Mouse (Mus musculus): Measurements from ENCODE around the gene Lyrm9. TPM values are rescaled to one million over a fixed set of nuclear protein-coding genes. Genes with fewer than 3 reads are reported as not detected.

Lyrm9 gene
- polyA plus RNA-seq, 1 experiment from 2014 or later = 20.4 TPM

DNA sequence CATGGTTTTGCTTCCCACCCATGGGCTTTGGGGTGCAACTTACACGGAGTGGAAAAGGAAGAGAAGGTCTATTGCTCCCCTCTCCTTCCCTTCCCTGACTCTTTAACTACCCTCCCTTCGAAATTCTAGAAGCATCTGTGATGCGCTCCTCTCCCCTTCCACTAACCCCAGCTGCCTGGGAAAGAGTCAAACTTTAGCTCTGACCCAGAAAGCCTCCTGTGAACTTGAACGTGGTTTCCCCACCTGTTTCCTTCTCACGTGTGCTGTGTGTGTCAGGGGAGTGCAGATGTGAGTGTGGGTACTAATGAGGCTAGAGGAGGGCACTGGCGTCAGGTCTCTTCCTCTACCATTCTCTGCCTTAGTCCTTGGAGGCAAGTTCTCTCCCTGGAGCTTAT lies 25.5 kb downstream of the Lyrm9 start:
- H3K9me3 ChIP-seq (ENCODE audit: control insufficient read depth) = no peaks in the 10 kb centered on the region
- H3K4me2 ChIP-seq (replicated peaks; ENCODE audit: low read depth) = no peak overlapping the region
- no peak for TF ChIP-seq CTCF (IDR thresholded peaks at IDR 0.05; ENCODE audit: low read depth)
- 51% methylated on average over 6 of the region's 6 CpGs for WGBS
- no peaks in the 10 kb centered on the region for H3K27me3 ChIP-seq (replicated peaks; ENCODE audit: control insufficient read depth, insufficient read depth, low read length)
- no peaks in the 10 kb centered on the region; the same call in 1 of the 2 replicates for H3K4me1 ChIP-seq (replicated peaks; ENCODE audit: control insufficient read depth, insufficient read depth, low read length)
- no peak overlapping the region for H3K27ac ChIP-seq (ENCODE audit: low read depth, low read length)
- no peak for ATAC-seq
- H3K4me3 ChIP-seq (ENCODE audit: low read depth, low read length) = no peak overlapping the region
- H3K9ac ChIP-seq (ENCODE audit: low read depth, low read length) = no peak overlapping the region
- H3K36me3 ChIP-seq (ENCODE audit: control insufficient read depth, insufficient read depth) = no peaks in the 10 kb centered on the region

DNA sequence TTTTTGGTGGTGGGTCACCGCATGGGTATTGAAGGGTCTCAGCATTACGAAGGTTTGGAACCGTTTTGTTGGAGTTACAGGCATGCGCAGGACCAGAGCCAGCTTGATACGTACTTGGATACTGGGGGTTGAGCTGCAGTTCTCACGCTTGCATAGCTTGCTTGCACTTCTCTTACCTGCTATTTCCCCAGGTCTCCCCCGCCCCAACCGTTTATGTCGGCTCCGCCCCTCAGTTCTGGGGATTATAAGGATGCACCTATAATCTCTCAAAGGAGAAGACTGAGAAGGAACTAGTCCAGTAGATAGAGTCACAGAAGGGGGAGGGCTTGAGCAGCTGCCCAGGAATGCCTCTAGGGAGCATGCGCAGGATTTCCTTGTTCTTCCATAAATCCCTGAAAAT lies 26.1 kb downstream of the Lyrm9 start:
- no peak overlapping the region for H3K4me3 ChIP-seq (ENCODE audit: low read depth, low read length)
- TF ChIP-seq CTCF (IDR thresholded peaks at IDR 0.05; ENCODE audit: low read depth) = no peak
- no peak overlapping the region for H3K27ac ChIP-seq (ENCODE audit: low read depth, low read length)
- no peaks in the 10 kb centered on the region; the same call in 1 of the 2 replicates for H3K4me1 ChIP-seq (replicated peaks; ENCODE audit: control insufficient read depth, insufficient read depth, low read length)
- H3K9ac ChIP-seq (ENCODE audit: low read depth, low read length) = no peak overlapping the region
- H3K27me3 ChIP-seq (replicated peaks; ENCODE audit: control insufficient read depth, insufficient read depth, low read length) = no peaks in the 10 kb centered on the region
- WGBS = 82% methylated on average over 11 of the region's 11 CpGs
- no peak overlapping the region for H3K4me2 ChIP-seq (replicated peaks; ENCODE audit: low read depth)
- H3K36me3 ChIP-seq (ENCODE audit: control insufficient read depth, insufficient read depth) = no peaks in the 10 kb centered on the region
- no peak for ATAC-seq
- H3K9me3 ChIP-seq (ENCODE audit: control insufficient read depth) = no peaks in the 10 kb centered on the region

DNA sequence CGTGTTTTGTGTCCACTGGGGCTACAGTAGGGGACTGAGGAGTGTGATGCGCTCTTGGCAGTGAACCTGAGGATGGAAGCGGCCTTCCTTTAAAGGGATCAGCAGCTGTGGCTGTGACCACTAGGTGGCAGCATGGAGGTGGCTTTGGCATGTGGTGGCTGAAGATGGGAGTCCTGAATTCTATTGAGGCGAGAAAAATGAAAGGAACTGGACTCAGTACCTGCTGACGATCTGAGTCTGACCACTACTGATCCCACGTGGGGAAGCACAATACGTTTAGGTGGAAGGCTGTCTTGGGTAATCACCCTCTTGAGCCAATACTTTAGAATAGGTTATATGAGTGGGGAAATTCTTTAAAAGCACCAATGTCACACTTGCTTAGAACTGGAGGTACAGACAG lies 29.9 kb downstream of the Lyrm9 start:
- H3K36me3 ChIP-seq (ENCODE audit: control insufficient read depth, insufficient read depth) = no peaks in the 10 kb centered on the region
- peak; percentile 98 for TF ChIP-seq CTCF (IDR thresholded peaks at IDR 0.05; ENCODE audit: low read depth)
- WGBS = 13% methylated on average over 7 of the region's 7 CpGs
- no peaks in the 10 kb centered on the region; the same call in 1 of the 2 replicates for H3K4me1 ChIP-seq (replicated peaks; ENCODE audit: control insufficient read depth, insufficient read depth, low read length)
- no peaks in the 10 kb centered on the region for H3K27me3 ChIP-seq (replicated peaks; ENCODE audit: control insufficient read depth, insufficient read depth, low read length)
- H3K4me2 ChIP-seq (replicated peaks; ENCODE audit: low read depth) = no peak overlapping the region
- no peak overlapping the region for H3K9ac ChIP-seq (ENCODE audit: low read depth, low read length)
- no peak overlapping the region for H3K27ac ChIP-seq (ENCODE audit: low read depth, low read length)
- no peak overlapping the region for H3K4me3 ChIP-seq (ENCODE audit: low read depth, low read length)
- ATAC-seq = peak; percentile 53; the same call in 1 of the 2 replicates
- H3K9me3 ChIP-seq (ENCODE audit: control insufficient read depth) = no peaks in the 10 kb centered on the region

DNA sequence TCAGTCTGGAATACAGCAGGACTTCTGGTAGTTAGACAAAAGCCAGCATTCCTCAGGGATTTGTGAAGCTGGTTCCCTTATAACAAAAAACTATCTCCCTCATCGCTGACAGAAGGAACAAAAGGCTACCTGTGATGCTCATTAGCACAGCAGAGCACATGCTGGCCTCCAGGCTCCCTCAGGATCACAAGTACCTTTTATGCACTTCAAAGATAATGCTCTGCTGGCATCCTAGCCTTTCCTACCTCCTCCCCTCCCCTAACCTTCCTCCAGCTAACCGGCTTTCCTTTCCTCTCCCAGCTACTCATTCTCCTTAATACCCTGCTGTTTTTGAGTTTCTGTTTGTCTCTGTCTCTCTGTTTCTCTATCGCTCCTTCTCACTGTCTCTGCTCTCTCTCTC lies 31.2 kb downstream of the Lyrm9 start:
- H3K27me3 ChIP-seq (replicated peaks; ENCODE audit: control insufficient read depth, insufficient read depth, low read length) = no peaks in the 10 kb centered on the region
- no peak overlapping the region for H3K27ac ChIP-seq (ENCODE audit: low read depth, low read length)
- H3K4me2 ChIP-seq (replicated peaks; ENCODE audit: low read depth) = no peak overlapping the region
- WGBS = 33% methylated on average over 3 of the region's 3 CpGs
- no peaks in the 10 kb centered on the region for H3K36me3 ChIP-seq (ENCODE audit: control insufficient read depth, insufficient read depth)
- no peaks in the 10 kb centered on the region for H3K9me3 ChIP-seq (ENCODE audit: control insufficient read depth)
- no peaks in the 10 kb centered on the region for H3K4me1 ChIP-seq (replicated peaks; ENCODE audit: control insufficient read depth, insufficient read depth, low read length)
- no peak overlapping the region for H3K9ac ChIP-seq (ENCODE audit: low read depth, low read length)
- no peak for TF ChIP-seq CTCF (IDR thresholded peaks at IDR 0.05; ENCODE audit: low read depth)
- no peak for ATAC-seq
- no peak overlapping the region for H3K4me3 ChIP-seq (ENCODE audit: low read depth, low read length)

DNA sequence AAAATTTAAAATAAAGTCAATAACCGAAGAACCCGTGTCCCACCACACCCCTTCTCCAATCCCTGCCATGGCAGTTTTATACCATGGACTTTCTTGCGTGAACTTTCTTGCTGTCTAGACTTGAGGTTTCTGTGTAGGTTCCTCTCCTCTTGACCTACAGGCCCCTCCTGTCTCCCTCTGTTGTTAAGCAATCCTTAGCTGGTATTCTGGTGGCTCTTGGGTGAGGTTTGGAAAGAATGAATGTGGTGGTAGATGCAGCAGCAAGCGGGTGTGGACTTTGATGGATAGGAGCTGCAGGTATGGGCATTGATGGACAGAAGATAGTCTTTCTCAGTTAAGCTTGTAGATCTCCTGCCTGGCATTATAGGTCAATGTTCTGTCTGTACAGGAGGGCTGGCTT lies 37.5 kb downstream of the Lyrm9 start:
- Histone ChIP-seq H3K9ac (ENCODE audit: low read depth, low read length) (no peak overlapping the region), H3K36me3 (ENCODE audit: control insufficient read depth, insufficient read depth) (no peaks in the 10 kb centered on the region), H3K27me3 (replicated peaks; ENCODE audit: control insufficient read depth, insufficient read depth, low read length) (no peaks in the 10 kb centered on the region), H3K27ac (ENCODE audit: low read depth, low read length) (no peak overlapping the region), H3K4me2 (replicated peaks; ENCODE audit: low read depth) (no peak overlapping the region), H3K9me3 (ENCODE audit: control insufficient read depth) (no peaks in the 10 kb centered on the region), H3K4me3 (ENCODE audit: low read depth, low read length) (no peak overlapping the region), H3K4me1 (replicated peaks; ENCODE audit: control insufficient read depth, insufficient read depth, low read length) (no peaks in the 10 kb centered on the region)
- ATAC-seq = no peak
- 91% methylated on average over 4 of the region's 4 CpGs for WGBS
- no peak for TF ChIP-seq CTCF (IDR thresholded peaks at IDR 0.05; ENCODE audit: low read depth)

DNA sequence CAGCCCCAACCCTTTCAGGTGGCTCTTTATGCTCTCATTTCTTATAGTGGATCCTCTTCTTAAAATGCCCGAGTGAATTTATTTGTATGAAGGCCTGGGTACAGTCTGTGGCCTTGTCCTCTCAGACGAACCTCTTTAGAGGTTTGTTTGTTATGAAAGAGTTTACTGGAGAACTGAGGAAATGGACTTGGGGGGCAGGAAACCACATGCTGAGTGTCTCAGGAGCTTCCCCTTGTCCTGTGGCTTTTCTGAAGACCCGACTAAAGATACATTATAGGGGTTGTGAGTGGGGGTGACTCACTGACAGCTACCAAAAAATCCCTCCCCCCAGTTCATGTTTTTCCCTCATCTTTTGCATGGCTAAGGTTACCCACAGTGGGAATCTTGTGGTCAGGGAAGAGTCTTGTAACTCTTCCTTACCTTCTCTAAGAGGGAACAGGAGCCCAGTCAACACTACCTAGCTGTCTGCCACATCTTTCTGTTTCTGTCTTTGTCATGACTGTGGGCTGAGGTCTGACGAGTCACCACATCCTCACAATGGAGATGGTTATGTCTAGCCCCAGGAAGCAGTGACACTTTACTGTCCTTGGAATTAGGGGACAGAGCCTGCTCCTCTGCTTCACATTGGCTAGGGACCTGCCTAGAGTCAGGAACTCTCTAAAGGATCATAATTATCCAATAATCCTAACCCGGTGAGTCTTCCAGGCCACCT lies 38.3 kb downstream of the Lyrm9 start:
- H3K4me2 ChIP-seq (replicated peaks; ENCODE audit: low read depth) = no peak overlapping the region
- no peak overlapping the region for H3K9ac ChIP-seq (ENCODE audit: low read depth, low read length)
- TF ChIP-seq CTCF (IDR thresholded peaks at IDR 0.05; ENCODE audit: low read depth) = no peak
- WGBS = 71% methylated on average over 5 of the region's 5 CpGs
- no peak for ATAC-seq
- no peaks in the 10 kb centered on the region for H3K4me1 ChIP-seq (replicated peaks; ENCODE audit: control insufficient read depth, insufficient read depth, low read length)
- no peaks in the 10 kb centered on the region for H3K9me3 ChIP-seq (ENCODE audit: control insufficient read depth)
- no peak overlapping the region for H3K4me3 ChIP-seq (ENCODE audit: low read depth, low read length)
- no peak overlapping the region for H3K27ac ChIP-seq (ENCODE audit: low read depth, low read length)
- no peaks in the 10 kb centered on the region for H3K27me3 ChIP-seq (replicated peaks; ENCODE audit: control insufficient read depth, insufficient read depth, low read length)
- no peaks in the 10 kb centered on the region for H3K36me3 ChIP-seq (ENCODE audit: control insufficient read depth, insufficient read depth)

Data from intestine, postnatal 0 days (tissue).